Mouse (Mus musculus): Measurements from ENCODE around the gene Lrrc75b.

GRCm38 (mm10) chr10:75573181-75573580, 13.1 kb upstream of the Lrrc75b start:
- TF ChIP-seq CTCF (IDR thresholded peaks at IDR 0.05; ENCODE audit: control insufficient read depth, insufficient read depth, low read length) (no peak), POLR2A (IDR thresholded peaks at IDR 0.05; ENCODE audit: borderline replicate concordance, control insufficient read depth, low read depth, low read length) (no peak)
